Mouse (Mus musculus): Measurements from ENCODE around the gene Slc26a3. TPM values are rescaled to one million over a fixed set of nuclear protein-coding genes. Genes with fewer than 3 reads are reported as not detected.

Gene Slc26a3
- not detected in 2 replicates for polyA plus RNA-seq (2014; fragmentation: Nextera tagmentation; extraction: Ambion mirVana)

DNA sequence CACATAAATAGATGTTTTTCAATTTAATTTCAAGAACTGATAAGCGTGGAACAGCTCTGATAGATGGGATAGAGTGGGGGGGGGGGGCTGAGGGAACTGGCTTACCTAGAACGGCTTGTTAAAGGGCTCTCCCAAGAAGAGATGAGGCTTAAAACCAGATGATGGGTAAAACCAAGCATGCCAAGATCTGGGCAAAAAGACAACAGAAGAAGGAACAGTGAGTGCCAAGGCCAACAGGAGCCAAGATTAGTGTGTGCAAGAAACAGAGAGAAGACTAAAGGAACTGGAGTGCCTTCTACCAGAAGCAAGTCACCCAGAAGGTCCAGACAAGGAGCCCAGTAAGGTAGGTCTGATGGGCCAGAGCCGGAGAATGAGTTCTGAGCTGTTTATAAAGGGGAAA, at the start of gene Slc26a3:
TSS of gene Slc26a3 (plus strand) at position 301 of the 400 bp plus-strand sequence.
- Histone ChIP-seq H3K4me1 (ENCODE audit: control insufficient read depth, insufficient read depth, low read length) (no peaks in the 10 kb centered on the region), H3K36me3 (ENCODE audit: control insufficient read depth, insufficient read depth, low read length) (no peaks in the 10 kb centered on the region), H3K4me2 (ENCODE audit: low read length) (no peak within 1 kb of the TSS), H3K4me3 (replicated peaks; ENCODE audit: low read depth, low read length) (no peak within 1 kb of the TSS), H3K9me3 (ENCODE audit: control insufficient read depth, low read length) (no peaks in the 10 kb centered on the region), H3K27me3 (ENCODE audit: control insufficient read depth, insufficient read depth, low read length) (no peaks in the 10 kb centered on the region), H3K9ac (replicated peaks; ENCODE audit: low read length) (no peak within 1 kb of the TSS), H3K27ac (replicated peaks; ENCODE audit: low read depth, low read length) (no peak within 1 kb of the TSS)
- DNase-seq: no peak
- 86% methylated on average over 3 of the region's 3 CpGs for WGBS
- no peak for ATAC-seq (ENCODE audit: low FRiP score, low TSS enrichment)

DNA sequence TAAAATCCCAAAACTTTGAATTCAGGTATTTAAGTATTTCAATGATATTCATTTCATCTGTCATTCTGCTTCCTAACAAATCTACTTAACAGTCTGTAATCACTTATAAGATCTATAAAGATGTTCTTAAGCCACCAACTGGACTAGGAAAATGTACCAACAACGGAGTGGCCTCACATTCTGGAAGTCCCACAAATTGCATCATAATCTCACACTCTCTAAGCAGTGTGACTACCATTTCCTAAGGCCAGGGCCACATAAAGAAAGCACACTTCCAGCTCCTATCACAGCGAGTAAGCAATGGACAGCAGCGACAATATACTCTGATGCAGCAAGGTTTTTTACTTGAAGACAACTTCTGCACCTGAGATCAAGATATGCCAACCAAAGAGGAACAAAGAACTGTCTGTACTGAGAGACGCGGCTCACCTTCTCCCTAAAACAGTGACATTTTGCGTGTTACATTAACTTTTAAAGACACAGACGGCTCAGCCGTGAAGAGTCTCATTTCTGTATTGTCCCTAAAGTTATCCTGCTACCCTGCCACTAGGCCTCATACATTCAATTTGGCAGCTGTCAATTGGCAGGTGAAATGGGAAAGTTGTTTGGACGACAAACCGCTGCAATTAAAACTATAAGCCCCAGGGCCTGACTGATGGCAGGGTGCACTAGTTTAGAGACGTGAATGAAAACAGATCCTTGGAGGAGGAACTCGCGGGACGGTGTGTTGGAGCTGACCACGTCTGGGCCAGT, 40.3 kb upstream of the Slc26a3 start:
- Histone ChIP-seq H3K27me3 (ENCODE audit: control insufficient read depth, insufficient read depth, low read length) (no peaks in the 10 kb centered on the region), H3K36me3 (ENCODE audit: control insufficient read depth, insufficient read depth, low read length) (peaks cover 18% of the 10 kb centered on the region), H3K4me3 (replicated peaks; ENCODE audit: low read depth, low read length) (peak overlapping the region; percentile 83), H3K4me2 (ENCODE audit: low read length) (peak overlapping the region; percentile 91), H3K4me1 (ENCODE audit: control insufficient read depth, insufficient read depth, low read length) (peaks cover 8% of the 10 kb centered on the region), H3K9ac (replicated peaks; ENCODE audit: low read length) (peak overlapping the region; percentile 90), H3K9me3 (ENCODE audit: control insufficient read depth, low read length) (no peaks in the 10 kb centered on the region), H3K27ac (replicated peaks; ENCODE audit: low read depth, low read length) (no peak overlapping the region; the same call in 1 of the 2 replicates)
- 33% methylated on average over 15 of the region's 15 CpGs for WGBS
- no peak; the same call in 1 of the 2 replicates for ATAC-seq (ENCODE audit: low FRiP score, low TSS enrichment)
- DNase-seq: no peak

- no peaks in the 10 kb centered on the region for H3K27me3 ChIP-seq (ENCODE audit: control insufficient read depth, insufficient read depth, low read length)
- H3K9ac ChIP-seq (replicated peaks; ENCODE audit: low read length): peak within 1 kb of the TSS; percentile 90
- H3K9me3 ChIP-seq (ENCODE audit: control insufficient read depth, low read length): no peaks in the 10 kb centered on the region
- ATAC-seq (ENCODE audit: low FRiP score, low TSS enrichment) (peak; percentile 100), DNase-seq (peak; percentile 98)
- H3K36me3 ChIP-seq (ENCODE audit: control insufficient read depth, insufficient read depth, low read length): peaks cover 18% of the 10 kb centered on the region
- WGBS: 5% methylated on average over 65 of the region's 66 CpGs
- H3K4me2 ChIP-seq (ENCODE audit: low read length): peak within 1 kb of the TSS; percentile 91
- peak within 1 kb of the TSS; percentile 83 for H3K4me3 ChIP-seq (replicated peaks; ENCODE audit: low read depth, low read length)
- peaks cover 8% of the 10 kb centered on the region for H3K4me1 ChIP-seq (ENCODE audit: control insufficient read depth, insufficient read depth, low read length)
- H3K27ac ChIP-seq (replicated peaks; ENCODE audit: low read depth, low read length): peak within 1 kb of the TSS; percentile 78; the same call in 1 of the 2 replicates
Observed at GRCm38 (mm10) chr12:31350944-31351928, 39.4 kb upstream of the Slc26a3 start, which contains the start of gene Dld. Dld (minus strand) TSS chr12:31351453.

DNA sequence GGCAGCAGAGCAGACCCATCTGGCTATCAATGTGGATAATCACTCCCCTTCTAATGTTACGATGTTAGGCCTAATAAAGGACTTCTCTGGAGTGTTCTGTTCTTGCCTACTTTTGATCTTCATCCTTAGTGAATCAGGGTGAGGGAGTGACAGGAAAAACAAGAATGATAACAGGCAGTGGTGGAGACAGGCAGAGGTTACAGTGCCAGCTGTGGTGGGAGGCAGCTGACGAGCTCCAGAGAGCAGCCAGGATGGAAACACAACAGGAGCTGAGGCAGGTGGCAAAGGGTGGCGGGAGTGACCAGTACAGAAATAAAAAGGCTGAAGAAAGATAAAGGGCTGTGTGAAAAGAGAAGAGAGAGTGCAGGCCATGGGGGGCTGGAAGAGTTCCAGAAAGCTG, 24.2 kb upstream of the Slc26a3 start:
- no peaks in the 10 kb centered on the region for H3K9me3 ChIP-seq (ENCODE audit: control insufficient read depth, low read length)
- no peaks in the 10 kb centered on the region for H3K4me1 ChIP-seq (ENCODE audit: control insufficient read depth, insufficient read depth, low read length)
- no peaks in the 10 kb centered on the region for H3K36me3 ChIP-seq (ENCODE audit: control insufficient read depth, insufficient read depth, low read length)
- DNase-seq: no peak
- H3K9ac ChIP-seq (replicated peaks; ENCODE audit: low read length): no peak overlapping the region
- H3K4me3 ChIP-seq (replicated peaks; ENCODE audit: low read depth, low read length): no peak overlapping the region
- no peak overlapping the region for H3K27ac ChIP-seq (replicated peaks; ENCODE audit: low read depth, low read length)
- 70% methylated on average over 3 of the region's 3 CpGs for WGBS
- ATAC-seq (ENCODE audit: low FRiP score, low TSS enrichment): no peak
- no peaks in the 10 kb centered on the region for H3K27me3 ChIP-seq (ENCODE audit: control insufficient read depth, insufficient read depth, low read length)
- H3K4me2 ChIP-seq (ENCODE audit: low read length): no peak overlapping the region

GRCm38 (mm10) chr12:31367721-31368120, 22.9 kb upstream of the Slc26a3 start:
- no peak overlapping the region for H3K4me2 ChIP-seq (ENCODE audit: low read length)
- no peak overlapping the region for H3K4me3 ChIP-seq (replicated peaks; ENCODE audit: low read depth, low read length)
- 84% methylated on average over 5 of the region's 5 CpGs for WGBS
- H3K36me3 ChIP-seq (ENCODE audit: control insufficient read depth, insufficient read depth, low read length): no peaks in the 10 kb centered on the region
- DNase-seq (no peak), ATAC-seq (ENCODE audit: low FRiP score, low TSS enrichment) (no peak)
- no peaks in the 10 kb centered on the region for H3K9me3 ChIP-seq (ENCODE audit: control insufficient read depth, low read length)
- H3K27me3 ChIP-seq (ENCODE audit: control insufficient read depth, insufficient read depth, low read length): no peaks in the 10 kb centered on the region
- H3K4me1 ChIP-seq (ENCODE audit: control insufficient read depth, insufficient read depth, low read length): no peaks in the 10 kb centered on the region
- no peak overlapping the region for H3K9ac ChIP-seq (replicated peaks; ENCODE audit: low read length)
- no peak overlapping the region for H3K27ac ChIP-seq (replicated peaks; ENCODE audit: low read depth, low read length)

DNA sequence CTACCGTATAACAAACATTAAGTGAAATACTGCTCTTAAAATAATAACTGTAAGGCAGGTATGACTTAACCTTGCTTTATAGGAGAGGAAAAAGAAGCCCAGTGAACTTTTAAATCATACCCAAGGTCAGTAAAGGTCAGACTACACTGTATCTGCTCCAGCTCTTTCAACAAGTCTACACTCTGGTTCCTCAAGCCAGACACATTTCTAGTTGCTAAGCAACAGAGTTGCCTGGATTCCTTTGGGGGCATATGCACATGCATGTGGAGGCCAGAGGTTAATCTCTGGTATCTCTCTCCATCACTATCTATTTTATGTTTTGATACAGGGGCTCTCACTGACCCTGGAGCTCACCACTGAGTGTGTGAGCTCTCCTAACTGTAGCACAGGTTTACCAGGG, 21.6 kb upstream of the Slc26a3 start:
- Histone ChIP-seq H3K4me2 (ENCODE audit: low read length) (no peak overlapping the region), H3K36me3 (ENCODE audit: control insufficient read depth, insufficient read depth, low read length) (no peaks in the 10 kb centered on the region), H3K4me3 (replicated peaks; ENCODE audit: low read depth, low read length) (no peak overlapping the region), H3K27me3 (ENCODE audit: control insufficient read depth, insufficient read depth, low read length) (no peaks in the 10 kb centered on the region), H3K27ac (replicated peaks; ENCODE audit: low read depth, low read length) (no peak overlapping the region), H3K9me3 (ENCODE audit: control insufficient read depth, low read length) (no peaks in the 10 kb centered on the region), H3K4me1 (ENCODE audit: control insufficient read depth, insufficient read depth, low read length) (no peaks in the 10 kb centered on the region), H3K9ac (replicated peaks; ENCODE audit: low read length) (no peak overlapping the region)
- no peak for ATAC-seq (ENCODE audit: low FRiP score, low TSS enrichment)
- DNase-seq: peak; percentile 15
- WGBS: 88% methylated on average over 1 of the region's 1 CpGs

DNA sequence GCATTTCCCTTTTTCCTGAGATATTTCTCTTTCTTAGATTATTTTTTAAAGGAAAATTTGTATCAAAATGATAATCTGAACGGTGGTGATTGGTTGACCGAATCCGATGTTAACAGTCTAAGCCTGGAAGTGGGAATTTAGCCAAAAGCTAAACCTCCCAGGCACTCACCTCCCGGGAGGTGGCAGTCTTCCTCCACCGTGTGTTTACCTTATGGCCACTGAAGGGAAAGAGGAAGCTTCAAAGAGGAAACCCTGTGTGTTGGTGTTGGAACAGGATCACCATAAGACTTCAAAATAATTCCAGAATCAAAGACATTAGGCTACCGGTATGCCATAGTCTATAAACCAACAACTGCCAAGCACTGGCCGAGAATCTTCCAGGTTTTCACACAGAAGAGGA, 21.0 kb upstream of the Slc26a3 start:
- Histone ChIP-seq H3K9me3 (ENCODE audit: control insufficient read depth, low read length) (no peaks in the 10 kb centered on the region), H3K27ac (replicated peaks; ENCODE audit: low read depth, low read length) (no peak overlapping the region), H3K27me3 (ENCODE audit: control insufficient read depth, insufficient read depth, low read length) (no peaks in the 10 kb centered on the region), H3K4me3 (replicated peaks; ENCODE audit: low read depth, low read length) (no peak overlapping the region), H3K36me3 (ENCODE audit: control insufficient read depth, insufficient read depth, low read length) (no peaks in the 10 kb centered on the region), H3K9ac (replicated peaks; ENCODE audit: low read length) (no peak overlapping the region), H3K4me2 (ENCODE audit: low read length) (no peak overlapping the region), H3K4me1 (ENCODE audit: control insufficient read depth, insufficient read depth, low read length) (no peaks in the 10 kb centered on the region)
- DNase-seq (no peak), ATAC-seq (ENCODE audit: low FRiP score, low TSS enrichment) (no peak)
- 89% methylated on average over 7 of the region's 7 CpGs for WGBS

DNA sequence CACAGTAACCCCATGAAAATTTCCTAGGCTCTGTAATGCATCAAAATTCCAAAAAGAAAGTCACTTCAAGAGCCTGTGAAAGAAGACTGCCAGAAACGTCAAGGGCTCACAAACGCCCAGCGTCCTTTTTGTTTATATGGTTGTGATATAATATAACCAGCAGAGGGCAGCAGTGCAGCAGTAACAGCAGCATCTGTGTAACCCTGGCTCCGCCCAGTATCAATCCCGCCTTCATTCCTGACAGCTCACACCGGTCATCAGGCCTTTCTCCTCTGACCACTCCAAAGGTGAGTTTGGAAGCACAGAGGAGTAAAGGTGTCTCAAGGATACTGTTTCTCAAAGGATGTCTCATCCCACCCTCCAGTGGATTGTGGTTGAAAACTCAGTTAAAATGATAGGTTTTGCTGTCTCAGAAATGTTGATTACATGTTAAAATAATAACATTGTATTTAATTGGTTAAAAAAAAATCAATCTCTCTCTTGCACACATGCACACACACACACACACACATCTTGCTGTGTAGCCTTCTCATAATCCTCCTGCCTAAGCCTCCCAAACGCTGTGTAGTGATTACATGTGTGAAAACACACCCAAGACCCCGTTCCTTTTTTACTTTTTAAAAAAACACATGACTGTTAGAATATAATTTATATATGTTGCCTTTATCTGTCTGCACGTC, 15.9 kb upstream of the Slc26a3 start:
- Histone ChIP-seq H3K27ac (replicated peaks; ENCODE audit: low read depth, low read length) (no peak overlapping the region), H3K9ac (replicated peaks; ENCODE audit: low read length) (no peak overlapping the region; the same call in 1 of the 2 replicates), H3K9me3 (ENCODE audit: control insufficient read depth, low read length) (no peaks in the 10 kb centered on the region), H3K27me3 (ENCODE audit: control insufficient read depth, insufficient read depth, low read length) (no peaks in the 10 kb centered on the region), H3K4me1 (ENCODE audit: control insufficient read depth, insufficient read depth, low read length) (peaks cover 7% of the 10 kb centered on the region), H3K4me2 (ENCODE audit: low read length) (peak overlapping the region; percentile 37), H3K36me3 (ENCODE audit: control insufficient read depth, insufficient read depth, low read length) (no peaks in the 10 kb centered on the region), H3K4me3 (replicated peaks; ENCODE audit: low read depth, low read length) (no peak overlapping the region)
- ATAC-seq (ENCODE audit: low FRiP score, low TSS enrichment): peak; percentile 84
- peak; percentile 94 for DNase-seq
- 36% methylated on average over 9 of the region's 9 CpGs for WGBS

Measured in midbrain, embryonic 14.5 days (tissue).